Mouse (Mus musculus): ENCODE results near the gene Kif22.
A peak's percentile ranks its signal among the peaks of the same experiment; 100 is the strongest.
"Not testable (repeated sequence)": the region's sequence is repeated elsewhere in the genome, so short reads cannot be mapped to it uniquely, and the experiment has no call there.

The Kif22 gene

DNA sequence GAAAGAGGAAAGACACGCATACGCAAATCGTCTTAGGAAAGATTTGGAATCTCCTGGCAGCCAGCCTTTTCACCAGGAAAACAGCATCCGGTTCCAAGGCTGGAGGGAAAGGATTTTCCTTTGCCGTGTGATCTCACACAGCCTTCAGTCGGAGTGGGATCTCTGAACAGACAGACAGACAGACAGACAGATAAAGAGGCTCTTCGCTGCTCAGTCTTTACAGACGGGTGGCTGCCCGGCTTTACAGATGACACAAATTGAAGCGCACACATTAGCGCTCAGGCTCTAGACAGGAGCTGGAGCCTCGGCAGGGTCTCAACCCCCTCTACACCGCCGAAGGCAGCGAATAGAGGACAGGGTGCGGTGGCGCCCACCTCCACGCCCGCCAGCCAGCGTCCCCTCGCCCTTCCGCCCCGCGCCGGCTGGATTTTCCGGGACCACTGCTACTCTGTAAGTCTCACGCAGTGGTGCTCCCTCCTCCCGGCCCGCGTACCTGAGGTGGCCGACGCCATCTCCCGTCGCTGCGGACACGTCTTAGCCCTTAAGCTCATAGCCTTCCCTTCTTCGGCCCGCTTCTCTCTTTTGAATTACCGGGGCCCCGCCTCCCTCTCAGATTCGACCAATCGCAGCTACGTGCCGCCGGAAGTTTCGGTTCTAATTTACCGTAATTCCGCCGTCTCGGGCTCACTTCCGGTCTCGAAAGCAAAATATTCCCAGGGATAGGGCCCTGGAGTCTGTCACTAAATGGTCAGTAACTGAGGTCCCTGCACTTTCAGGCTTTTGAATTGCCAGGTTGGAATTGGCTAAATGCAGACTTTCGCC is at the start of gene Kif22:
Gene Kif22 (minus strand): TSS at position 621 of the 822 bp plus-strand sequence.
- DNase-seq (ENCODE audit: extremely low read depth, insufficient read length, low spot score), result peak; percentile 79

DNA sequence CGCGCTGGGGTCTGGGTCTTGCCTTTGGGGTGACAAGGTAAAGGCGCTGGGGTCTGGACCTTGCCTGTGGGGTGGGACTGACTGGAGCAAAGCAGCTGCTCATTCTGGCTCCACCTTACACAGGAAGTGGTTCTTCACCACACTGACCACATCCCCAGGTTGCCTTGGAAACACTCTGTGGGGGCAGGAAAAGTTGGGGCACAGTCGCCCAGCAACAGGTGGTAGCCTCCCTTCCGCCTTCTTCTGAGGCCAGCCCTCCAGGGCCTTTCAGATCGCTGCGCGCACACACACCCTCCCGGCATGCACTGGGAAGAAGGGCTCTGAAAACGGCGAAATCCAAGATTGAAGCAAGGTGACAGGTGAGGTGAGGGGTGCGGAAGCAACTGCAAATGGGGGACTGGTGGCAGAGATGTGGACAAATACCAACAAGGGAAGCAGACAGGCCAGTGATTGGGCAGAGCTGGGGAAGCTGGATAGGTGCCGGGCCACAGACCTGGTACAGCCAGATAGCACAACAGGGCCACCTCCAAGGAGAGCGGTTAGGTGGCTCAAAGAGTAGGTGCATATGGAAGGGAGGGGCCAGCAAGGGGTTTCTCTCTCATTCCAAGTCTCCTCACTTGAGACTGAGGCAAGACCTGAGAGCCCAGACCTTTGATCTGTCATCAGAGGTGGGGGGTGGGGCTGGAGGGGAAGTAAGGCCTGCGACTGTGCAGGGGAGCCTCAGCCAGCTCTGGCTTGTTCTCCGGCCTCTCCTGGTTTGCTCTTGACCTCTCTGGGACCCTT is 49.0 kb upstream of the Kif22 start, which contains the start of gene AI467606:
Gene AI467606 (plus strand): TSS at position 246 of the 783 bp plus-strand sequence.
- DNase-seq (ENCODE audit: extremely low read depth, insufficient read length, low spot score), result peak; percentile 85

DNA sequence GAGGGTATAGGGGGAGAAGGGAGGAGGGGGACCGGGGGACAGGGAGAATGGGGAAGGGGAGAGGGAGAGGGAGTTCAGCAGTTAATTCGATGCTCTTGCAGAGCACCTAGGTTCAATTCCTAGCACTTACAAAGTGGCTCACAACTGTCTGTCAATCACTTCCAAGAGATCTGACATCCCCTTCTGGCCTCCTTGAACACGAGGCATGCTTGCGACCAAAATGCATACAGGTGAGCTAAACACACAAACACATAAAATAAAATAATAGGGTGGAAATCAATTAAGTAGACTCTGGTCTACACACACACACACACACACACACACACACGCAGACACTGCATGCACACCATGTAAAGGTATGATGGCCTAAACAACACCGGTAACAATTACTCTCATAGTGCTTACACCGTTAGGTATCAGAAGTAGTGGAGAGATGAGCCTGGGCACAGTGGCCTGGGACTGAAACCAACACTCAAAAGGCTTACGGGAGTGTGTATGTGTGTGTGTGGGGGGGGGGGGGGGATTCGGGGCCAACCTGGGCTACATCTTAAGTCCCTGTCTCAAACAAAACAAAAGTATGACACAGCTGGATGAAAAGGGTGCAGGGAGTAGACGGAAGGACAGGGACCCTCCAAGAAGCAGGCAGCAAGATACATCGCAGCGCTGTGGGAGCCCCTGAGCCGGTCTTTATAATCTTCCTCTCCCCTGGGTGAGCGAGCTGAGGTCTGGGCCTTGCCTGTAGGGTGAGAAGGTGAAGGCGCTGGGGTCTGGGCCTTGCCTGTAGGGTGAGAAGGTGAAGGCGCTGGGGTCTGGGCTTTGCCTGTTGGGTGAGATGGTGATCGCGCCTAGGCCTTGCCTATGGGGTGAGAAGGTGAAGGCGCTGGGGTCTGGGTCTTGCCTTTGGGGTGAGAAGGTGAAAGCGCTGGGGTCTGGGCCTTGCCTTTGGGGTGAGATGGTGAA is 48.2 kb upstream of the Kif22 start:
- no peak for DNase-seq (ENCODE audit: extremely low read depth, insufficient read length, low spot score)

DNA sequence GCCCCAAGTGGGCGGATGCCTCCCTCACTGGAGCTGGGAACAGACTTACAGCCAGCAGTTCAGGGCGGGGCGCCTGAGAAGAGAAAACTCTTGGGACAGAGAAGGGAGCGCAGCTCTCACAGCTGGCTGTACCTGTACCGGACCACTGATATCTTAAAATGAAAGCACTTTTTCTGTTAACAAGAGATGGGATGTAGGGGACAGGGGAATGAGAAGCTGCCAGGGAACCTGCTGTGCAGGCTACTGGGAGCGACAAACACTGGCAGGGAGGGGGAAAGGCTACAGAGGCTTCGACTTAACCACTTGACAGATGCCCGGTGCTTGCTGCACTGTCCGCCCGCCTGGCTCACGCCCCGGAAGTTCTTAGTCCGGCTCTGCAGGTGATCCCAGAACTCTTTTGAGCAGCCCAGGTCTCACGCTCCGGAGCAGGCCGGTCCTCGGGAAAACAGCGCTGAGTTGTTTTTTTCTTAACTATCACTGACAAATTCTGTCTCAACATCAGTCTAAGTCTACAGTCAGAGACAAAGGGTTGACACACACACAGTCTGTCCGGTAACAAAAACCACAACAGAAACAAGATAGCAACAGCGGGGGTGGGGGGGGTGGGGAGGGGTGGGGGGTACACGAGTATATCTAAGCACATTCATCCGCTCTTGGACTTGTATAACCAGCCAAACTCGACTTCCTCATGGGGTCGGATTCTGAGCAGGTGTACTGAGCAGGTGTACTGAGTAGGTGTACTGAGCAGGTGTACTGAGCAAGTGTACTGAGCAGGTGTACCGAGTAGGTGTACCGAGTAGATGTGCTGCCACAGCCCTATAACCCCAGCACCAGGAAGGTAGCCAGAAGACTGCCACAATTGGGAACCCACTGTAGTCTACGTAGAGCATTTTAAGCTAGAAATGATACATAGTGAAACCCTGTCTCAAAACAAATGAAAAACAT is 46.9 kb upstream of the Kif22 start:
- no peak for DNase-seq (ENCODE audit: extremely low read depth, insufficient read length, low spot score)

DNA sequence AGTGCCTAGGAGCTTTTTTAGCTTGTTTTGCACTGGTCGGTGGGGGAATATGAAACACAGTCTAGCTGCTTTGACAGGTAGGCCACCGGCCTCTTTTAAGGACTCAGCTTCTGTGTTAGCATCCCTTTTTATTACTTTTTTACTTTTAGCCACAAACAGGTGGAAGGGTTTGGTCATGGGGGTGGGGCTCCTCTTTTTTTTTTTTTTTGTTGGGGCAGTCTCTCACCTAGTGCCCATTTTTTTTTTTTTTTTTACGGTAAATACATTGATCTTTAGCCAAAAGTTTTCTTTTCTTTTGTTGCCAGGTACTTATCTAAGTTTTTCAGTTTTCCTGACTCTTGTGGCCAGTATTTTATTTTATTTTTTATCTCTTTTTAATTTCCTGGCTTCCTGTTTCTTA is 45.8 kb upstream of the Kif22 start:
- DNase-seq (ENCODE audit: extremely low read depth, insufficient read length, low spot score), result no peak

DNA sequence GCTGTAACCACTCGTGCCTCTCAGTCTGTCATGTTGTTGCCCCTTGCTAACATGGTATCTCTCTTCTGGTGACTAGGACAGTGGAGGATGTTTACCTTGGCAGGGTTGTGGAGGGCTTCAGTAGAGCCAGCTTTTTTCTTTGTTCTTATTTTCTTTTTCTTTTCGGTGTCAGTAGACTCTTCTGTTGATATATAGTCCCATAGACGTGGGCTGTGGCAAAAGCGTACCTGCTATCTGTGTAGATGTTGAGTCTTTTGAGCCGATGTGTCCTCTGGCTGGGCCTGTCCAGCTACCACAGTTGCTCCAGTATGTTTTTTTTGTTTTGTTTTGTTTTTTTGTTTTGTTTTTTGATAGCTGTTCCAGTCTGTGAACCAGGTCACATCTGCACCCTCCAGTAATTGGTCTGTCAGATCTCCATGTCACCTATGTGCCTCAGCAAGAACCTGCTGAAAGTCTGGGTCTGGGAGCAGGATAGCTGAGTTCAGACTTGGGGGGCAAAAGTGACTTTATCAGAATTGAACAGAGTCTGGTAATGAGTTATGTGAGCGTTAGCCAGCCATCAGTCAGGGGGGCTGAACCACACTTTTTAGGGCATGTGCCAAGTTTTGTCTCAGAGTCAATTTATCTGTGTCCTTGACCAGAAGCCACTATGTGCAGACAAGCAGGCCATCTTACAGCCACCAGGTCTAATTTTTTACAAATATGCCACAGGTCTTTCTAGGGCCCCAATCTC is 45.2 kb upstream of the Kif22 start, which contains the start of gene Zg16:
Gene Zg16 (minus strand): TSS at position 51 of the 733 bp plus-strand sequence.
- DNase-seq (ENCODE audit: extremely low read depth, insufficient read length, low spot score), result not testable (repeated sequence)

DNA sequence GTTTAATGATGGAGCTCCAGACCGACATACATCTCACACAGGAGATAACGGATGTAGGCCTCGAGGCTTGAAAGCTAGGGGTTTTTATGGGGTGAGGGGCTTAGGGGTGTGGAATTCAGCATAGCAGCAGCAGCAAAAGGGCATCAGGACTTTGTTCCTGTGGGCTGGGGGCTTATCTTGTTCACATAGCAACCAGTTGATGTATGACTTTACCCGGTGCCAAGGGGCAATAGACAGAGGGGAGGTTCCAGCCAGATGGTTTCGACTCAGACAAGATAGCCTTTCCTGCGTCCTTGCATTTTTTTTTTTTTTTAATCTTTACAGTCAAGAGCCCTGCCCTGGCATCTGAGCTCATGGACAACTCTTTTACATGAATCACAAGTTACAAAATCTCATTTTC is 43.5 kb upstream of the Kif22 start:
- DNase-seq (ENCODE audit: extremely low read depth, insufficient read length, low spot score), result not testable (repeated sequence)

DNA sequence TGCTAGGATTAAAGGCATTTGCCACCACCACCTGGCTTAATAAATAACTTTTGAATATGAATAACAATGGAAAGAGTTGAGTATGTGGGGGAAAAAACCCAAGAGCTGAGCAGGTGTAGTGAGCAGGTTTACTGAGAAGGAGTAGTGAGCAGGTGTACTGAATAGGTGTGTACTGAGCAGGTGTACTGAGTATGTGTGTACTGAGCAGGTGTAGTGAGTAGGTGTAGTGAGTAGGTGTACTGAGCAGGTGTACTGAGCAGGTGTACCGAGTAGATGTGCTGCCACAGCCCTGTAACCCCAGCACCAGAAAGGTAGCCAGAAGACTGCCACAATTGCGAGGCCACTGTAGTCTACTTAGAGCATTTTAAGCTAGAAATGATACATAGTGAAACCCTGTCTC is 42.5 kb upstream of the Kif22 start:
- DNase-seq (ENCODE audit: extremely low read depth, insufficient read length, low spot score), result no peak

DNA sequence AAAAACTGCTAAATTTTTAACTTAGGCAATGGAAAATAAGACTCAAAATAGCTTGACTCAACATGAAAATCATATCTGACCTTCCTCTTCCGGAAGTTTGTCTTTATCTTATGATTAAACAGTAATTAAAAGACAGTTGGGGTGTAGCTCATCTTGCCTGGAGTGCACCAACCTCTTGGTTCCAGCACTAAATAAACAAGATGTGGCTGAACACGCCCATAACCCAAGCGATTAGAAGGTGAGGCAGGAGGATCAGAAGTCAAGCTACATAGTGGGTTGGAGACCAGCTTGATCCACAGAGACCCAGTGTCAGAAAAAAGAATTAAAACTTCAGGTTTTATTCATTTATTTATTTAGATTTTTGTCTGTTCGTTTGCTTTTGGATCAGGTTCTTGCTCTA is 41.4 kb upstream of the Kif22 start:
- DNase-seq (ENCODE audit: extremely low read depth, insufficient read length, low spot score), result no peak

DNA sequence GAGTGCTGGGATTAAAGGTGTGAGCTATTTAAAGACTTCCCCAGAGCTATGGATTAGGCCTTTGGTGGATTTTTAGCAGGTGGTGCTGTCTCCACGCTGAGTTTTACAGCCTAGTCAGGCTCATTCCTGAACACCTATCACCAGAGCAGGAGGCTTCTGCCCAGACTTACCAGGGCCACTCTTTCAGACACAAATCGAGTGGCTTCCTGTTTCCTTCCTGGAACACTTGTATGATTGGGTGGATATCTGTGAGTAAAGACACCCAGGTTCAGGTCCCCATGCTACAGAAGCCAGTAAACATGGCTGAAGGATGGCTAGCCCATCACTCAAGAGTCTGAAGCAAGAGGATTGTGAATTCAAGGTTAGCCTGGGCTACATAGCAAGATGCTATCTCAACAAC is 40.7 kb upstream of the Kif22 start:
- DNase-seq (ENCODE audit: extremely low read depth, insufficient read length, low spot score), result no peak

DNA sequence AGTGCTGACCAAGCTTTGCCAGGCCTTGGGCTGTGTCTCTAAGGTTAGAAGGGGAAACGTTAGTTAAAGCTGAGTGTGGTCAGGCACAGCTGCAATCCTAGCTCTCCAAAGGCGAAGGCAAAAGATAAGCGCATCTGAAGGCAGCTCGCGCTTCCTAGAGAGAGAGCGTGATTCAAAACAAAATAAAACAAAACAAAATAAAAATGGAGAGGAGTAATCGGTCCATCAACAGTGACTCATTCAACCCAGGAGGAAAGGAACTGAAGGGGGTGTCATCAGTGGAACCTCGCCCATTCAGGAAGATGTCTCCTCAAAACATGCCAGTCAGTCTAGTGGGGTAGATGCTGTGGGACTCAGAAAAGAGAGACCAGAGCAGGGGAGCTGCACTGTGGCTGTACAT is 40.0 kb upstream of the Kif22 start:
- no peak for DNase-seq (ENCODE audit: extremely low read depth, insufficient read length, low spot score)

DNA sequence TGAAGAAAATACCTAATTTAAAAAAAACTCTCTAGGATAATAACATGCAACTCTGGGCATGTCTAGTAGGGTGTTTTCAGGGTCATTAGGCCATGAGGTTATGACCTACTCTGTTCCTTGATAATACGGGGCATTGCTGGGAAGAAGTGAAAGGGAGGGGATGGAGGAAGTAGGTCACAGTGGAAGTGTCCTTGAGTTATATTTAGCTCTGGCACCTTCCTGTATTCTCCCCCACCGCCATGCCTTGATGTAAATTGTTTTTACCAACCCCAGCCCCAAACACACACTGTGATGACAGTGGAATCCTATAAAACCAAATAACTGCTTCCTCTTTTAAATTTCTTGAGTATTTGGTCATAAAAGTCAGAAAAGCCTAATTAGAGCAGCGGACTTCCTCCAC is 37.8 kb upstream of the Kif22 start:
- DNase-seq (ENCODE audit: extremely low read depth, insufficient read length, low spot score), result no peak

DNA sequence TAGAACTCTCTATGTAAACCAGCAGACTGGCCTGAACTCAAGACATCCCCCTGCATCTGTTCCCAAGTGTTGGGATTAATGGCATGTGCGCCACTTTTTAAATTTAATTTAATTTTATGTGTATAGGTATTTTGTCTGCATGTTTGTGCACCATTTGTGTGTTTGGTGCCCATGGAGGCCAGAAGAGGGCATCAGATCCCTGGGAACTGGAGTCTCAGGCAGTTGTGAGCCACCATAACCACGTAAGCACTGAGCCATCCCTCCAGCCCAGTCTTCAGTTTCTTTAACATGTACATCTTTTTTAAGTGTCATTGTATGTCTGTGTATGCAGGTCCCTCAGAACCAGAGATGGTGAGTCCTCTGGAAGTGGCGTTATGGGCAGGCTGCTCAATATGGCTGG is 35.4 kb upstream of the Kif22 start:
- no peak for DNase-seq (ENCODE audit: extremely low read depth, insufficient read length, low spot score)

DNA sequence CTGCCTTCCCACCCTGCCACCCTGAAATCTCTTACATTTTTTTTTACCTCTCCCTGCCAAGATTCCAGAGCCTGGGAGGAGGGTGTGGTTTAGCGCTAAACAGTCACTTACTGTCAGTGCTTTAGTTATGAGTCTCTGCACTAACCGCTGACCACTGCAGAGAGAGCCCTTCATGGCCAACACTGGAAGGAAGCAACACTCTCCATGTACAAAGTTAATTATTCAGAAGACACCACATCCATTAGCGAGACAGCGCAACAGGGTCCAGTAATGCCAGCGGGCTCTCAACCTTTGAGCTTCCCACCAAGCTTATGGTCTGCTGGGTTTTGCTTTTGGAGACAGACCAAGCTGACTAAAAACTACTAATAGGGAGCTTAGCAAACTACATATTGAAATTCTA is 33.9 kb upstream of the Kif22 start:
- peak; percentile 49 for DNase-seq (ENCODE audit: extremely low read depth, insufficient read length, low spot score)

DNA sequence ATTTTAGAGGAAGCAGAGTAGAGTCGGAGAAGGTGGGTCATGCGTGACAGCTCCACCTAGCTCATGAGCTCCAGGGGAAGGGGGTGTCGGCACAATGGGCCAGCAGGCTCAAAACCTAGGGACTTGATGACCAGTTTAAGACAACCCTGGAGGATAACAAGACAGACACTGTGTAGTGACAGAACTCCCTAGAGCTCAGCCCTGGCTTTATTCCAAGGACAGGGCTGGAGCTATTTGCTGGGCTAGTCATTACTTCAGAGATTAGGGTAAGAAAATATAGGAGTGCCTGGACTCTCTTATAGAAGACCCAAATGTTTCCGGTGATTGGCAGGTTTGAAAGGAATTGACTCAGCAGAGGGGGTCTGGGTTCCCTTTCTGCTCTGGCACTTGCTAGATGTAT is 30.9 kb upstream of the Kif22 start:
- no peak for DNase-seq (ENCODE audit: extremely low read depth, insufficient read length, low spot score)

DNA sequence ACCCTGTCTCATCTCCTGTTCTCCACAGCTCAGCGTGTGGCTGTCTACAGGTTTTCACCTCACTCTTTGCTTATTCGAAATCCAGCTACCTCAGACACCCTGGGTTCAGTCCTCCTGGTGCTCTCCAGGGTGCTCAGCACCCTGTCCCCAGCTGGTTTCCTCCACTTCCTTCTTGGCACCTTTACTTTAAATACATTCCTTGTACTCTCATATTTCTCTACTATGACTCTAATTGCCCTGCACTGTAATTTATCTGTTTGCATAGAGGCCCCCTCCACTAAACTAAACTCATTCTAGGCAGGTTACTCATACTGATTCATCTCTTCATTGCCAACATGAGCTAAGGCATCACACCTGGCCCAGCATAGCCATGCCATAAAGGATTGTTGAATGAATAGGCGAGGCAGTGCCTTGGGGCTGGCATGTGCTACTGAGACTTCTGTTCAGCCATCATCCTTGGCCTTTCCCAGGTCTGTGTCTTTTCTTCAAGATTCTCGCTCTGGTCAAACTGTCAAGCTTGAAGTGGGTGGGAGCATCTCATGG is 28.7 kb upstream of the Kif22 start:
- DNase-seq (ENCODE audit: extremely low read depth, insufficient read length, low spot score), result no peak

DNA sequence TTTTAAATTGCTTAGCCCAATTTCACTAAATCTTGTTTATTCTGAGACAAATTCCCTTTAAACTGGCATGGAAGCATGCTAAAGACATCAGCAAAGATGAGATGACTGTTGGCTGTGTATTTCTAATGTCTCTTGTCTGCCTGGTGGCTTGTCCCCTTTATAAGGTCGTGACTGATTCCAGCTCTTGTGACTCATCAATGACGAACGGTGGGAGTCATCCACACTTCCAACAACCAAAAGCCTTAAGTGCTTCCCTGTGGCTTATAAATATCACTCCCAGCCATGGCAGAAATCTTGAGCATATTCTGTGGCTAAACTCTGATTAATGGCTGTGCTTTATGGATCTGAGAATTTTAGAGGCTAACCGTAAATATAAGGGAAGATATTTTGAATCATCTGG is 24.0 kb upstream of the Kif22 start:
- DNase-seq (ENCODE audit: extremely low read depth, insufficient read length, low spot score), result peak; percentile 34

DNA sequence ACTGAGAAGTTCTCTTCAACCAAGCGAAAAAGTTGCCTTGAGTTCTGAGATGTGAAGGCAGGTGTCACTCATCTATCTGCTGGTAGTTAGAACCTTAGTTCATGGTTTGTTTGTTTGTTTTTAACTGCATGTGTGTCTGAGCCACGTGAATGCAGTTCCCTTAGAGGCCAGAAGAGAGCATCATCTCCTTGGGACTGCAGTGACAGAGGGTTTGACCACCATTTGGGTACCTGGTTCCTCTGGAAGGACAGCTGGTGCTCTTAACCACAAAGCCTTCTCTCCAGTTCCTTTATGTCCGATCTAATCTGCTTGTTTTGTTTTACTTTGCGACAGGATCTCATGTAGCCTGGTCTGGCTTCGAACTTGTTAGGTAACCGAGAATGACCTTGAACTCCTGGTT is 23.3 kb upstream of the Kif22 start:
- no peak for DNase-seq (ENCODE audit: extremely low read depth, insufficient read length, low spot score)

Measured in 3134 (cell line).